Mouse (Mus musculus): ENCODE data around the gene Pik3c2g. TPM values are rescaled to one million over a fixed set of nuclear protein-coding genes. Genes with fewer than 3 reads are reported as not detected.

Gene Pik3c2g
- polyA plus RNA-seq, 1 experiment from 2014 or later: 1.0 TPM

DNA sequence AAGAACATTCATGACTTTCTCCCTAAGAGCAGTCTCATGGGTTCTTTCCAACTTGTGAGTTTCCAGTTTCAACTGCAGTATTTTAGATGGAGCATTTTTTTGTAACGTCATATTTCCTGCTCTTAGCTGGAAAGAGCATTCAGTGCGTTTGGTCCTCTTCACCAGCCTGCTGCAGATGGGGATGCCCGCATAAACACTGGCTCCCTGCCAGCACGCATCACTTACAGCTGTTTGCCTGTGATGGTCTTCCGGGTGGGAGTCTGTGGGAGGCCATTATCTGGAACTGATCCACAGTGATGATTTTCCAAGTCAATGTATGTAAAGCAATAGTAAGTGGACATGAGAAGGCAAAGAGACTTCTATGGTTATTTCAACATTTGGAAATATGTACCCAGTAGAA, 151.3 kb downstream of the Pik3c2g start:
- Histone ChIP-seq H3K27ac (no peak overlapping the region), H3K4me3 (replicated peaks) (no peak overlapping the region), H3K9ac (no peak overlapping the region), H3K36me3 (no peaks in the 10 kb centered on the region), H3K27me3 (no peaks in the 10 kb centered on the region), H3K4me2 (no peak overlapping the region), H3K9me3 (replicated peaks) (no peaks in the 10 kb centered on the region), H3K4me1 (replicated peaks) (no peaks in the 10 kb centered on the region)
- DNase-seq: no peak
- ATAC-seq (ENCODE audit: low read depth): no peak
- WGBS (ENCODE audit: insufficient replicate concordance): 64% methylated on average over 5 of the region's 5 CpGs

GRCm38 (mm10) chr6:139742693-139743432, 155.8 kb downstream of the Pik3c2g start:
- WGBS (ENCODE audit: insufficient replicate concordance): 70% methylated on average over 12 of the region's 12 CpGs
- no peak overlapping the region for H3K4me3 ChIP-seq (replicated peaks)
- DNase-seq: no peak

GRCm38 (mm10) chr6:139746758-139747479, 159.9 kb downstream of the Pik3c2g start:
- no peak overlapping the region for H3K9ac ChIP-seq
- no peak for DNase-seq
- H3K4me2 ChIP-seq: no peak overlapping the region
- no peaks in the 10 kb centered on the region for H3K4me1 ChIP-seq (replicated peaks)
- no peak for ATAC-seq (ENCODE audit: low read depth)
- no peaks in the 10 kb centered on the region for H3K36me3 ChIP-seq
- no peaks in the 10 kb centered on the region for H3K9me3 ChIP-seq (replicated peaks)
- no peak overlapping the region for H3K27ac ChIP-seq
- H3K4me3 ChIP-seq (replicated peaks): no peak overlapping the region
- WGBS (ENCODE audit: insufficient replicate concordance): 72% methylated on average over 7 of the region's 7 CpGs
- H3K27me3 ChIP-seq: no peaks in the 10 kb centered on the region

More at GRCm38 (mm10) chr6:139742693-139743432, 155.8 kb downstream of the Pik3c2g start:
- Histone ChIP-seq H3K9me3 (replicated peaks) (no peaks in the 10 kb centered on the region), H3K4me2 (no peak overlapping the region), H3K9ac (no peak overlapping the region), H3K36me3 (no peaks in the 10 kb centered on the region), H3K27ac (no peak overlapping the region), H3K27me3 (no peaks in the 10 kb centered on the region), H3K4me1 (replicated peaks) (no peaks in the 10 kb centered on the region)
- no peak for ATAC-seq (ENCODE audit: low read depth)

GRCm38 (mm10) chr6:139748091-139748771, 161.2 kb downstream of the Pik3c2g start:
- Histone ChIP-seq H3K27ac (no peak overlapping the region), H3K4me3 (replicated peaks) (no peak overlapping the region), H3K4me1 (replicated peaks) (no peaks in the 10 kb centered on the region), H3K36me3 (no peaks in the 10 kb centered on the region), H3K9ac (no peak overlapping the region), H3K27me3 (no peaks in the 10 kb centered on the region), H3K9me3 (replicated peaks) (no peaks in the 10 kb centered on the region), H3K4me2 (no peak overlapping the region)
- ATAC-seq (ENCODE audit: low read depth) (no peak), DNase-seq (no peak)
- WGBS (ENCODE audit: insufficient replicate concordance): 70% methylated on average over 13 of the region's 13 CpGs

DNA sequence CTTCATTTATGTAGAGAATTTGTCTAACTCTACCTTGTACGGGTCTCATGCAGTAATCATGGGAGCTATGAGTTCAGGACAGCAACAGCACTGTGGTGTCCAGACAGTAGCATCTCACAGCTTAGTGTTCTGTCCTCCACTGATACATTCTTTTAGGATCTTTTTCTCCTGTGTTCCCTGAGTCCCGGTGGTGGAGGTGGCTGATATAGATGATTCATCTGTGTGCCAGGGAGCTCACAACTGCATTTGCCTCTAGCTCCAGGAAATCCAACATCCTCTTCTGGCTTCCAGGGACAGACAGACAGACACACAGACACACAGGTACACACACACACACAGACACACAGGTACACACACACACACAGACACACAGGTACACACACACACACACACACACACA, 163.6 kb downstream of the Pik3c2g start:
- Histone ChIP-seq H3K4me3 (replicated peaks) (no peak overlapping the region), H3K4me2 (no peak overlapping the region), H3K27me3 (no peaks in the 10 kb centered on the region), H3K9ac (no peak overlapping the region), H3K36me3 (no peaks in the 10 kb centered on the region), H3K4me1 (replicated peaks) (no peaks in the 10 kb centered on the region), H3K9me3 (replicated peaks) (no peaks in the 10 kb centered on the region), H3K27ac (no peak overlapping the region)
- 60% methylated on average over 2 of the region's 2 CpGs for WGBS (ENCODE audit: insufficient replicate concordance)
- ATAC-seq (ENCODE audit: low read depth): no peak
- no peak for DNase-seq

DNA sequence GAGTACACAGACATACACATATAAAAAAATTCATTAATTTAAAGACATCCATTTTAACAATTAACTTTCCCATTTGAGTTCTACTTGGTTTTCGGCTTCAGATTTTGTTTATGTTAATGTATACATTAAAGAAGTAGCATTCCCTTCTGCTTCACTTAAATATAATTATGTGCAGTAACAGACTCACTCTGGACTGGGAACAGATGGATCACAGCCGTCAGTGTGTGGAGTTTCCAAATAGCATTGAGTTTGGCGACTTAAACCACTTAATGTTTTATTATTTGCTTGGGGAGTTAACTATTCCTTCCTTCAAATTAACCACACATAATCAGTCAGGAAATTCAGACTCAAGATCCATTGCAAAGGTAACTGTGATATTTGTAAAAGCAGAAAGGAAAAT, 164.0 kb downstream of the Pik3c2g start:
- no peak overlapping the region for H3K4me2 ChIP-seq
- H3K4me3 ChIP-seq (replicated peaks): no peak overlapping the region
- no peaks in the 10 kb centered on the region for H3K36me3 ChIP-seq
- H3K27me3 ChIP-seq: no peaks in the 10 kb centered on the region
- DNase-seq (no peak), ATAC-seq (ENCODE audit: low read depth) (no peak)
- H3K4me1 ChIP-seq (replicated peaks): no peaks in the 10 kb centered on the region
- H3K27ac ChIP-seq: no peak overlapping the region
- H3K9me3 ChIP-seq (replicated peaks): no peaks in the 10 kb centered on the region
- WGBS (ENCODE audit: insufficient replicate concordance): 60% methylated on average over 3 of the region's 3 CpGs
- no peak overlapping the region for H3K9ac ChIP-seq

DNA sequence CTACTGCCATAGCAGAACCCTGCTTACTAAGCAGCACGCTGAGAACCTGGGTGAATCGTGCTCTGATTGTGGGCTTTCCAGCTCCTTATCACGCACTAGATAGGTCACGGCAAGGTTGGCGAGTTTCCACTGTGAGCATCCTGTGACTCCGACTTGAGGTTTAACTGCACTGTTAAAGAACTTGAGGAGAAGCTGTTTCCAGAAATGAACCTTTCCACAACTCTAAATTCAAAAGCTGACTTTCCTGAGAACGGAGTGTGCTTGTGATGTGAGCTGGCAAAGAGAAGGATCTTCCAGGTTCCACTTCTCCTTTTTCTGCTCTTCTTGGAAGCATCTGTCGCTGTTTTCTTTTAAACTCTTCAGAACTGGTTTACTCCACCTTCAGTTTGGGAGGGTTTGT, 170.9 kb downstream of the Pik3c2g start:
- H3K9ac ChIP-seq: no peak overlapping the region
- ATAC-seq (ENCODE audit: low read depth) (no peak), DNase-seq (no peak)
- H3K27ac ChIP-seq: no peak overlapping the region
- no peaks in the 10 kb centered on the region for H3K27me3 ChIP-seq
- no peaks in the 10 kb centered on the region for H3K36me3 ChIP-seq
- WGBS (ENCODE audit: insufficient replicate concordance): 72% methylated on average over 8 of the region's 8 CpGs
- no peaks in the 10 kb centered on the region for H3K9me3 ChIP-seq (replicated peaks)
- H3K4me3 ChIP-seq (replicated peaks): no peak overlapping the region
- H3K4me1 ChIP-seq (replicated peaks): no peaks in the 10 kb centered on the region
- no peak overlapping the region for H3K4me2 ChIP-seq

- no peak overlapping the region for H3K9ac ChIP-seq
- H3K4me3 ChIP-seq (replicated peaks): no peak overlapping the region
- no peak overlapping the region for H3K27ac ChIP-seq
- no peak overlapping the region for H3K4me2 ChIP-seq
- ATAC-seq (ENCODE audit: low read depth) (no peak), DNase-seq (no peak)
- H3K36me3 ChIP-seq: no peaks in the 10 kb centered on the region
- H3K27me3 ChIP-seq: no peaks in the 10 kb centered on the region
- no peaks in the 10 kb centered on the region for H3K9me3 ChIP-seq (replicated peaks)
- no peaks in the 10 kb centered on the region for H3K4me1 ChIP-seq (replicated peaks)
- 61% methylated on average over 4 of the region's 4 CpGs for whole genome bisulfite sequencing (ENCODE audit: insufficient replicate concordance)
Measured at GRCm38 (mm10) chr6:139760978-139761377, 174.0 kb downstream of the Pik3c2g start.

- 75% methylated on average over 3 of the region's 3 CpGs for WGBS (ENCODE audit: insufficient replicate concordance)
- Histone ChIP-seq H3K27ac (no peak overlapping the region), H3K4me3 (replicated peaks) (no peak overlapping the region), H3K9ac (no peak overlapping the region), H3K27me3 (no peaks in the 10 kb centered on the region), H3K9me3 (replicated peaks) (no peaks in the 10 kb centered on the region), H3K36me3 (no peaks in the 10 kb centered on the region), H3K4me2 (no peak overlapping the region), H3K4me1 (replicated peaks) (no peaks in the 10 kb centered on the region)
- no peak for ATAC-seq (ENCODE audit: low read depth)
- no peak for DNase-seq
Measured at GRCm38 (mm10) chr6:139764398-139764797, 177.4 kb downstream of the Pik3c2g start.

GRCm38 (mm10) chr6:139769744-139770473, 182.9 kb downstream of the Pik3c2g start:
- H3K4me1 ChIP-seq (replicated peaks): no peaks in the 10 kb centered on the region
- H3K4me2 ChIP-seq: no peak overlapping the region
- ATAC-seq (ENCODE audit: low read depth) (no peak), DNase-seq (no peak)
- no peak overlapping the region for H3K9ac ChIP-seq
- no peaks in the 10 kb centered on the region for H3K9me3 ChIP-seq (replicated peaks)
- H3K27me3 ChIP-seq: no peaks in the 10 kb centered on the region
- no peak overlapping the region for H3K27ac ChIP-seq
- WGBS (ENCODE audit: insufficient replicate concordance): 78% methylated on average over 7 of the region's 7 CpGs
- no peak overlapping the region for H3K4me3 ChIP-seq (replicated peaks)
- H3K36me3 ChIP-seq: no peaks in the 10 kb centered on the region

DNA sequence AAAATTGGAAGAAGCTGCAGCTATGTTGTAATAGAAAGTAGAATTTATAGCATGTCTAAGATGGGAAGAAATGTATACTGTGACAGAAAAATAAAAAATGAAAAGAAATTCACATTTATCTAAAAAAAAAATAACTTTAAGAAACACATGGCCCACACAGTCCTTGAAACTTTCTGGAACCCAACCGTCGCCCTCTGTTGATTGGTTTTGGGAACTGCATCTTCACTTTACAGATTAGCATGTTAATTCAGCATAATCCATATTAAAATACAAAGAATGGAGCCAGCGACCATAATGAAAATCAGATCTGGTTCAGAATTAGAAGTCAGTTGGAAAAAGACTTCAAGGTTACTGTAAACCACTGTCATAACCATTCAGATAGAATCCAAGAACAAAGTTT, 183.5 kb downstream of the Pik3c2g start:
- H3K9ac ChIP-seq: no peak overlapping the region
- H3K4me1 ChIP-seq (replicated peaks): no peaks in the 10 kb centered on the region
- no peak overlapping the region for H3K4me3 ChIP-seq (replicated peaks)
- 22% methylated on average over 3 of the region's 3 CpGs for WGBS (ENCODE audit: insufficient replicate concordance)
- no peak for DNase-seq
- H3K36me3 ChIP-seq: no peaks in the 10 kb centered on the region
- H3K27ac ChIP-seq: no peak overlapping the region
- no peak for ATAC-seq (ENCODE audit: low read depth)
- no peaks in the 10 kb centered on the region for H3K9me3 ChIP-seq (replicated peaks)
- H3K4me2 ChIP-seq: no peak overlapping the region
- H3K27me3 ChIP-seq: no peaks in the 10 kb centered on the region
